12 mouse cellular contexts compared by ENCODE assay signal in genomic region chr11:51875792-51876195, GRCm38 (mm10). TPM values are rescaled to one million over a fixed set of nuclear protein-coding genes. Genes with fewer than 3 reads are reported as not detected.
DNase-seq lines count a peak whose midpoint lies in the region; ATAC-seq lines count a peak whose summit lies in the region.
"Had no signal": no experiment of that assay in that cellular context is flagged by ENCODE, and none has a peak within 500 bp of the region (broad histone marks: within the 10 kb centered on the region; RNA-seq: fewer than 3 reads in every experiment).

No protein-coding gene starts in this region.

- H3K9me3 ChIP-seq in liver, embryonic 16.5 days (replicated peaks; ENCODE audit: control insufficient read depth, low read length), result no peaks in the 10 kb centered on the region
- no peaks in the 10 kb centered on the region; the same call in 1 of the 2 replicates for H3K9me3 ChIP-seq in hindbrain, embryonic 16.5 days (ENCODE audit: control insufficient read depth, low read length)
- no peaks in the 10 kb centered on the region for H3K9me3 ChIP-seq in forebrain, embryonic 13.5 days (replicated peaks)
- H3K9me3 ChIP-seq: heart, embryonic 10.5 days; neural tube, embryonic 12.5 days had no signal

- H3K36me3 ChIP-seq in liver, embryonic 16.5 days (ENCODE audit: control insufficient read depth, insufficient read depth), result no peaks in the 10 kb centered on the region
- no peaks in the 10 kb centered on the region for H3K36me3 ChIP-seq in hindbrain, embryonic 16.5 days (ENCODE audit: control insufficient read depth, insufficient read depth, low read length)
- no peaks in the 10 kb centered on the region for H3K36me3 ChIP-seq in forebrain, embryonic 13.5 days (ENCODE audit: poor library complexity, severe bottlenecking)
- H3K36me3 ChIP-seq: embryonic facial prominence, embryonic 12.5 days; heart, embryonic 10.5 days; neural tube, embryonic 12.5 days had no signal

- peak; percentile 58 to 64 for DNase-seq in lung, adult 18-20 months
- DNase-seq in lung, postnatal 25 days (ENCODE audit: low spot score), result no peak
- DNase-seq in c-Kit-positive CD71-positive TER-119-negative erythroid progenitor cells, embryonic 14.5 days (ENCODE audit: low read depth), result peak; percentile 32
- no peak for DNase-seq in thymus, adult 18-20 months
- DNase-seq in kidney, adult 9 months, result no peak

- no peak overlapping the region for H3K4me2 ChIP-seq in liver, embryonic 16.5 days (ENCODE audit: low read depth, low read length)
- no peak overlapping the region for H3K4me2 ChIP-seq in hindbrain, embryonic 16.5 days (ENCODE audit: low read length)
- no peak overlapping the region for H3K4me2 ChIP-seq in forebrain, embryonic 13.5 days
- H3K4me2 ChIP-seq: embryonic facial prominence, embryonic 12.5 days; neural tube, embryonic 12.5 days had no signal

- WGBS in liver, embryonic 16.5 days (ENCODE audit: insufficient replicate concordance), result 17% methylated on average over 4 of the region's 4 CpGs
- WGBS in hindbrain, embryonic 16.5 days, result 16% methylated on average over 4 of the region's 4 CpGs
- 15% methylated on average over 4 of the region's 4 CpGs for whole genome bisulfite sequencing in forebrain, embryonic 13.5 days

- no peak overlapping the region for H3K27ac ChIP-seq in liver, embryonic 16.5 days (ENCODE audit: low read length)
- no peak overlapping the region for H3K27ac ChIP-seq in hindbrain, embryonic 16.5 days (ENCODE audit: low read depth, low read length)
- H3K27ac ChIP-seq in forebrain, embryonic 13.5 days, result no peak overlapping the region
- H3K27ac ChIP-seq: embryonic facial prominence, embryonic 12.5 days; heart, embryonic 10.5 days; neural tube, embryonic 12.5 days had no signal

- peak; percentile 54; the same call in 1 of the 2 replicates for ATAC-seq in liver, embryonic 16.5 days (ENCODE audit: low read depth)
- no peak for ATAC-seq in hindbrain, embryonic 16.5 days
- no peak for ATAC-seq in forebrain, embryonic 13.5 days
- ATAC-seq: inflammation-experienced regulatory T-cells, adult 6 months had no signal

- H3K9ac ChIP-seq in liver, embryonic 16.5 days (ENCODE audit: low read depth, low read length), result no peak overlapping the region
- no peak overlapping the region for H3K9ac ChIP-seq in hindbrain, embryonic 16.5 days (ENCODE audit: low read depth, low read length)
- no peak overlapping the region for H3K9ac ChIP-seq in forebrain, embryonic 13.5 days
- H3K9ac ChIP-seq: embryonic facial prominence, embryonic 12.5 days; neural tube, embryonic 12.5 days had no signal

- peaks cover 7% of the 10 kb centered on the region for H3K4me1 ChIP-seq in liver, embryonic 16.5 days (ENCODE audit: control insufficient read depth, low read depth, low read length)
- no peaks in the 10 kb centered on the region for H3K4me1 ChIP-seq in hindbrain, embryonic 16.5 days (ENCODE audit: control insufficient read depth, insufficient read depth, low read depth, low read length)
- no peaks in the 10 kb centered on the region for H3K4me1 ChIP-seq in forebrain, embryonic 13.5 days
- H3K4me1 ChIP-seq: embryonic facial prominence, embryonic 12.5 days; neural tube, embryonic 12.5 days had no signal

- H3K4me3 ChIP-seq in liver, embryonic 16.5 days (ENCODE audit: low read depth, low read length), result no peak overlapping the region
- H3K4me3 ChIP-seq in hindbrain, embryonic 16.5 days (ENCODE audit: low read length), result no peak overlapping the region
- H3K4me3 ChIP-seq in forebrain, embryonic 13.5 days, result no peak overlapping the region
- H3K4me3 ChIP-seq: embryonic facial prominence, embryonic 12.5 days; heart, embryonic 10.5 days; neural tube, embryonic 12.5 days had no signal

- H3K27me3 ChIP-seq in liver, embryonic 16.5 days (ENCODE audit: control insufficient read depth, insufficient read depth, low read depth, low read length), result no peaks in the 10 kb centered on the region
- no peaks in the 10 kb centered on the region for H3K27me3 ChIP-seq in hindbrain, embryonic 16.5 days (replicated peaks; ENCODE audit: control insufficient read depth, insufficient read depth, low read length)
- no peaks in the 10 kb centered on the region for H3K27me3 ChIP-seq in forebrain, embryonic 13.5 days
- H3K27me3 ChIP-seq: embryonic facial prominence, embryonic 12.5 days; neural tube, embryonic 12.5 days had no signal

RNA-seq across cellular contexts. Expression of gene Jade2, which starts 18.3 kb away (rescaled TPM):
- polyA plus RNA-seq in liver, embryonic 16.5 days (2015; fragmentation: Nextera tagmentation; extraction: Ambion mirVana), result 0.64 and 0.79 TPM in 2 replicates
- 1.1 TPM in 2 replicates for polyA plus RNA-seq in hindbrain, embryonic 16.5 days (2015; fragmentation: Nextera tagmentation; extraction: Ambion mirVana)
- polyA plus RNA-seq in forebrain, embryonic 13.5 days (2015; fragmentation: Nextera tagmentation; extraction: Ambion mirVana), result 0.27 and 0.37 TPM in 2 replicates

Comparison
In these comparisons a context has a peak if more than half of its experiments do, and no peak if none do; other contexts are left out.
1. DNase-seq: peak in lung, adult 18-20 months (2 of 2) and c-Kit-positive CD71-positive TER-119-negative erythroid progenitor cells, embryonic 14.5 days (single experiment); none in lung, postnatal 25 days (single experiment), thymus, adult 18-20 months (0 of 2) and kidney, adult 9 months (single experiment).